Mouse (Mus musculus) hindbrain, embryonic 11.5 days (tissue): ENCODE results near the gene Calm1. TPM values are rescaled to one million over a fixed set of nuclear protein-coding genes. Genes with fewer than 3 reads are reported as not detected.
"Not testable (repeated sequence)": the region's sequence is repeated elsewhere in the genome, so short reads cannot be mapped to it uniquely, and the experiment has no call there.

Experiments
- ATAC-seq: fragments of 200-750 bp; cut with Nextera tagmentation; 2 replicates; pipeline ENCODE4 v1.8.0; 2017; ENCODE audit warnings: mild to moderate bottlenecking, moderate TSS enrichment, moderate library complexity; ENCODE audit not compliant: low FRiP score
- DNase-seq: peaks from one replicate; pipeline ENCODE4 v3.0.0-alpha.2; 2015; ENCODE audit warnings: low spot score
- H3K27ac ChIP-seq: fragments of 300-500 bp; sonication (generic); 2 replicates; pipeline ENCODE4 v1.5.1; 2014; ENCODE audit warnings: mild to moderate bottlenecking, low read depth, low read length
- H3K27me3 ChIP-seq: fragments of 300-500 bp; sonication (generic); 2 replicates; pipeline ENCODE4 v1.6.1; 2014; ENCODE audit warnings: mild to moderate bottlenecking, low read length, moderate library complexity, mixed read lengths; ENCODE audit not compliant: control insufficient read depth, insufficient read depth
- H3K36me3 ChIP-seq: fragments of 300-500 bp; sonication (generic); 2 replicates; pipeline ENCODE4 v1.6.1; 2014; ENCODE audit warnings: mild to moderate bottlenecking, low read length, moderate library complexity, mixed read lengths; ENCODE audit not compliant: control insufficient read depth, insufficient read depth
- H3K4me1 ChIP-seq: fragments of 300-500 bp; sonication (generic); replicated peaks from 2 replicates; pipeline ENCODE4 v1.6.1; 2014; ENCODE audit warnings: low read length, mixed read lengths; ENCODE audit not compliant: control insufficient read depth, insufficient read depth
- H3K4me2 ChIP-seq: fragments of 300-500 bp; sonication (generic); replicated peaks from 2 replicates; pipeline ENCODE4 v1.6.1; 2014; ENCODE audit warnings: mild to moderate bottlenecking, low read depth, low read length
- H3K4me3 ChIP-seq: fragments of 300-500 bp; sonication (generic); 2 replicates; pipeline ENCODE4 v1.5.1; 2014; ENCODE audit warnings: low read depth, low read length
- H3K9ac ChIP-seq: fragments of 300-500 bp; sonication (generic); 2 replicates; pipeline ENCODE4 v1.6.1; 2014; ENCODE audit warnings: low read depth, low read length
- H3K9me3 ChIP-seq: fragments of 300-500 bp; sonication (generic); 2 replicates; pipeline ENCODE4 v1.6.1; 2016; ENCODE audit warnings: low read length; ENCODE audit not compliant: control insufficient read depth
- WGBS: fragments of 180-500 bp; shearing (Covaris S2); extraction: QIAGEN DNeasy Blood & Tissue Kit; methylation state at CpG from one replicate; pipeline ENCODE4 v1.1.7; 2014; 5-methylcytosine and 5-hydroxymethylcytosine counted together
- polyA plus RNA-seq: library from polyadenylated mRNA; unstranded; fragments of >200 nt; fragmentation: Nextera tagmentation; extraction: Ambion mirVana; gene quantifications from 2 replicates; pipeline ENCODE4 v1.2.1, GENCODE M21; 2014

Calm1 gene
- polyA plus RNA-seq, 1 experiment from 2014 or later: 1,584 TPM

DNA sequence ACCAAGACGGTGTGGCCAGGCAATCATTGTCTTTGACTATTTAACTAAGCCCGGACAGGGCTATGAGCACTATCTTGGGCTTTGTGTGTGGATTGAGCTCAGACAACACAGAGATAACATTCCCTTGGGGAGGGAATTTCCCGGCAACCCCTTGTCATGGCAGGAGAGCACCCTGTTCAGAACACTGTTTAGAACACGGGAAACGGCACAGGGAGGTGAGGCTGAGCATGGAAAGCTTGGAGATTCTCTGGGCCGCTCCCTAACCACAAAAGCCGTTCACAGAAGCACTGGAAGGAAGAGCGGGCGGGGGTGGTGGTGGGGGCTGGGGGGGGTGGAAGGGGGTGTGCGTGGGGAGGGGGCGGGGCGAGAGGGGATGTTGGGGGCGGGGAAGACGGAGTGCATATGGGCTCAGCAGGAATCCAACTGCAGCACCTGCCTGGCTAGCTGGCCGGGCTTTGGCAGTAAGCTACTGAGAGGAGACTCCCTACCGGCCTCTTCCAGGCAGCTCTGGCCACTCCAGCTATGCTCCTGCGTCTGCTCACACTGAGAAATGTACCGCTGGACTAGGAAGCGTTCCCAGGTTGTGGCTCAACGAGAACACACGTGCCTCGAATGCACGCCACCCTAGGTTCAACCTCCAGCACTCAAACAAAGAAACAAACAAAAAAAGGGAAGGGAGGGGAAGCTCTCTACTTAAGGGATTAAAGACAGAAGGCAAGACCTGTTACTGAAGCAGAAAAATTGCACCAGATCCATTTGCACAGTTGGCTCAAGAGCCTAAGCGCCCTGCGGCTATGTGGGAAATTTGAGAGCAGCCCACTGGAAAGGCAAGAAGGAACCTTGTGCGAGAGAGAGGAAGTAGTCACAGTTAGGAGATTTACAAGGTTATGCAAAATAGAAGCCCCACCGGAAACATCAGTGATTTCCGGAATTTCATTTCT, 31.0 kb upstream of the Calm1 start:
- Histone ChIP-seq H3K9ac (peak overlapping the region; percentile 55; the same call in 1 of the 2 replicates), H3K4me1 (peaks cover 2% of the 10 kb centered on the region; the same call in 1 of the 2 replicates), H3K27ac (peak overlapping the region; percentile 65), H3K27me3 (no peaks in the 10 kb centered on the region), H3K4me3 (0 out of 2 replicates have a peak overlapping the region, but pooled peaks have one; percentile 4), H3K36me3 (no peaks in the 10 kb centered on the region), H3K9me3 (no peaks in the 10 kb centered on the region), H3K4me2 (peak overlapping the region; percentile 29)
- ATAC-seq (peak; percentile 79), DNase-seq (peak; percentile 57)
- WGBS: 25% methylated on average over 21 of the region's 28 CpGs

DNA sequence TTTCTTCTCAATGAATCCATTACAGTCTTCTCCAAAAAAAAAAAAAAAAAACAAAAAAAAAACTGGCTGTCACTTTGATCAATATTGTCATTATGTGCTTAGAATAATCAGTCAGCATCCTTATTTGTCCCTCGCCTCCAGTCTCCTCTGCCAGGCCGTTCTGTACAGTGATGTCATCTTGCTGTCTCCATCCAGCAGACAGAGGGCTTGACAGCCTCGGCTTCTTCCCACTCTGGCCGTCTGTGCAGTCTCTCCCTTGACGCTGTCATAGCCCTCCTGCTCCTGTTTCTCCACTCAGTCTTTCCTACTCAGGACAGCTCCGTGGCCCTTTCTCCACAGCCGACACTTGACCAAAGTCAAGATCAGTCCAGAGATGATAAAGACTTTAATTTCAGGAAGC, 26.8 kb upstream of the Calm1 start:
- Histone ChIP-seq H3K4me3 (no peak overlapping the region), H3K4me1 (peaks cover 2% of the 10 kb centered on the region; the same call in 1 of the 2 replicates), H3K27me3 (no peaks in the 10 kb centered on the region), H3K36me3 (no peaks in the 10 kb centered on the region), H3K9me3 (no peaks in the 10 kb centered on the region), H3K27ac (no peak overlapping the region), H3K9ac (no peak overlapping the region), H3K4me2 (no peak overlapping the region)
- DNase-seq (no peak), ATAC-seq (no peak)
- WGBS: 75% methylated on average over 7 of the region's 7 CpGs

DNA sequence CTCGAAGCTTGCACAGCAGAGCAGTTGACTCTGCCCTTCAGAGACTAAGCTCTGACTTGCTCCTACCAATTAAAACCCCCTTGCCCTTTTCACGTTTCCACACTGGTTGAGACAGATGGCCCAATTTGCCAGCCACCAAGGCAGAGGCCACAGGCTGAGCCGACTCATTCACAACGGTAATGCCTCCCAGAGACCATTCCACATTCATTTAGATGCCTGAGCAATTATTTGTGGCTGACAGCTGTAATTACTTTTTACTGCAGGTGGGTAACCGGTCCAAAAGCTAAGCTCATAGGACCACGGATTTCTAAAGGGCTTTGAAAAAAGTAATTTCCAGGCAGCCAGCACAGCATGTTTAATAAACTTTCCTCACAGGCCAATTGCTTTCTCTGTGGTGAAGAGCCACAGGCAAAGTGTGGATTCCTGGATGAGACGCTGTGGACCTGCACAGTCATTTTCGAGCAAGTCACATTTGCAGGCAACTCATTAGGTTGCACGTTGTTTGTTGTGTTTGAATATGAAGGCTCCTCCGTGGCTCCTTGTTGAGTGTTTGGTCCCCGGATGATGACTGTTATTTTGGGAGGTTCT, 22.7 kb upstream of the Calm1 start:
- no peak for DNase-seq
- WGBS: 60% methylated on average over 11 of the region's 11 CpGs
- 0 out of 2 replicates have a peak, but pooled peaks have one; percentile 35 for ATAC-seq

DNA sequence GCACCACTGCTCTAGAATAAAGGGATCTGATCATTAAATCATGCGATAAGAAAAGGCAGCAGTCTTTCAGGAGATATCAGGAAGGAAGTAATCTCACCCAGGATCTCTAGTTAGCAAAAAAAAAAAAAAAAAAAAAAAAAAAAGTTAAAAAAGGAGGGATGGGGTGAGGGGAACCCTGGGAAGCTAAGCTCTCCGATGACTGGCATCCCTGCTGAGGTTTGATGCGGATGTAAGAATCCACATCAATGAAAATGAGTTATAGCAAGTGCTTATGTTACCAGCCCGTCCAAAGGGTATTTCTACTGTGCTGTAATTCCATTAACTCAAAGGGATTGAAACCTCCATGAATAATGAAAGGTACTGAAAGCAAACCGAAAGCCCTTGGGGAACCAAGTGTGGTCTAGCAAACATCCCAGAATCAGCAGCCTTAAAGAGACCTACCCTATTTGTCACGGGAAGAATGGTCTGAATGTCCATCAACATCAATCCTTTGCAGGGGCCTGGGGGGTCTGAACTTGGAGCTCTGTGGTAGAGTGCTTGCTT, 20.3 kb upstream of the Calm1 start:
- WGBS: 47% methylated on average over 6 of the region's 6 CpGs
- H3K4me1 ChIP-seq: no peaks in the 10 kb centered on the region
- no peaks in the 10 kb centered on the region for H3K9me3 ChIP-seq
- no peak for DNase-seq
- no peak overlapping the region for H3K4me2 ChIP-seq
- no peak overlapping the region for H3K4me3 ChIP-seq
- ATAC-seq: no peak
- H3K9ac ChIP-seq: no peak overlapping the region
- H3K27me3 ChIP-seq: no peaks in the 10 kb centered on the region
- H3K36me3 ChIP-seq: no peaks in the 10 kb centered on the region
- H3K27ac ChIP-seq: no peak overlapping the region

More for the DNA sequence above, 22.7 kb upstream of the Calm1 start:
- Histone ChIP-seq H3K4me3 (no peak overlapping the region), H3K4me1 (no peaks in the 10 kb centered on the region), H3K27ac (no peak overlapping the region), H3K9me3 (no peaks in the 10 kb centered on the region), H3K27me3 (no peaks in the 10 kb centered on the region), H3K36me3 (no peaks in the 10 kb centered on the region), H3K9ac (no peak overlapping the region), H3K4me2 (no peak overlapping the region)

DNA sequence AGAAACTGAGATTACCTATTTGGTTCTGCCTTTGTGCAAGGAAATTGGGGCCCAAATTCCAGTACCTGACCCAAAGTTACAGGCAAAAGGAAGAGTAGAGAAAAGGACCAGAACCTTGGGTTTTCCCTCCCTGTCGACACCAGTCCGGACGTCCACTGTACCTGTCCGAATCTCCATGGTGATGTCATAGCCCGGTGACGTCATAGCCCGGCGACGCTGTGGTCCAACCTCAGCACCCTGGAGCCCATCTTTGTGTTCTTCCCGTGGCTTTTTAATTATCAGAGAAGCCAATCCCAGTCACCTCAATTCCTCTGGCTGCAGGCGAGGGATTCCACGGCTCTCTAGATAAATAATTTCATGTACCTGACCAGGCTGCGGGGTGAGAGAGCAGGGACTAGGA, 18.4 kb upstream of the Calm1 start:
- no peak for ATAC-seq
- Histone ChIP-seq H3K4me3 (no peak overlapping the region), H3K36me3 (no peaks in the 10 kb centered on the region), H3K9me3 (no peaks in the 10 kb centered on the region), H3K27me3 (no peaks in the 10 kb centered on the region), H3K4me2 (no peak overlapping the region), H3K27ac (no peak overlapping the region), H3K4me1 (no peaks in the 10 kb centered on the region), H3K9ac (no peak overlapping the region)
- DNase-seq: no peak
- WGBS: 92% methylated on average over 13 of the region's 13 CpGs

DNA sequence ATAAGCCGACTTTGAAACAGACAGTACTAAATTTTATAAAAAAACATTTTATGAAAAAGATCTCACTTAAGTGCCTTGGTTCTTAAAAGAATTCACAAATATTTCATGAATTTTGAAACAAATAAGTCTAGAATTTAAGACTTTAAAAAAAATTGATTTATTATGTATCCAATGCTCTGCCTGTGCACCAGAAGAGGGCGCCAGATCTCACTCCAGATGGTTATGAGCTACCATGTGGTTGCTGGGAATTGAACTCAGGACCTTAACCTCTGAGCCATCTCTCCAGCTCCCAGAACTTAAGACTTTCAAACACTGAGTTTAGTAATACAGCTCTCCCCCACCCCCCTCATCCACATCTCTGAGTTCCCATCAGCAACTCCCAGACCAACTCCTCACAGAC, 16.6 kb upstream of the Calm1 start:
- Histone ChIP-seq H3K27me3 (no peaks in the 10 kb centered on the region), H3K9me3 (no peaks in the 10 kb centered on the region), H3K27ac (no peak overlapping the region), H3K4me3 (no peak overlapping the region), H3K36me3 (no peaks in the 10 kb centered on the region), H3K4me1 (no peaks in the 10 kb centered on the region), H3K9ac (no peak overlapping the region), H3K4me2 (no peak overlapping the region)
- DNase-seq: no peak
- WGBS: 76% methylated on average over 2 of the region's 2 CpGs
- no peak for ATAC-seq

DNA sequence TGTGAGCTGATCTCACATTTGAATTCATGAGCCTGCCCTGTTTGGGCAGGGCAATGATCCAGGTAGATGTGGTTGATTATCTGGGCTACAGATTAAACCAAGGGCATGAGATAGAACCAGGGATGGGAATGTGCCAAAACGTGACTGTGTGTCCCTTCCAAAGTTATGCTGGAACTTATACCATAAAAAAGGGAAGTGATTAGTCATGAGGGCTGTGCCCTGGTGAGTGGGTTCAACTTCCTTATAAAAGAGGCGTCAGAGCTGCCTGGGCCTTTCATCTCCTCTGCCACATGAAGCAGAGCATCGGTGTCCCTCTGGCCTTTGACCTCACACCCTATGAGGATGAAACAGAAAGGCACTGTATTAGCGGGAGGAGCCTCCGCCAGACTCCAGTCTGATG, 15.3 kb upstream of the Calm1 start:
- Histone ChIP-seq H3K4me2 (no peak overlapping the region), H3K27me3 (no peaks in the 10 kb centered on the region), H3K9ac (no peak overlapping the region), H3K4me1 (no peaks in the 10 kb centered on the region), H3K36me3 (no peaks in the 10 kb centered on the region), H3K9me3 (no peaks in the 10 kb centered on the region), H3K4me3 (no peak overlapping the region), H3K27ac (no peak overlapping the region)
- 79% methylated on average over 5 of the region's 5 CpGs for WGBS
- DNase-seq (no peak), ATAC-seq (no peak)

DNA sequence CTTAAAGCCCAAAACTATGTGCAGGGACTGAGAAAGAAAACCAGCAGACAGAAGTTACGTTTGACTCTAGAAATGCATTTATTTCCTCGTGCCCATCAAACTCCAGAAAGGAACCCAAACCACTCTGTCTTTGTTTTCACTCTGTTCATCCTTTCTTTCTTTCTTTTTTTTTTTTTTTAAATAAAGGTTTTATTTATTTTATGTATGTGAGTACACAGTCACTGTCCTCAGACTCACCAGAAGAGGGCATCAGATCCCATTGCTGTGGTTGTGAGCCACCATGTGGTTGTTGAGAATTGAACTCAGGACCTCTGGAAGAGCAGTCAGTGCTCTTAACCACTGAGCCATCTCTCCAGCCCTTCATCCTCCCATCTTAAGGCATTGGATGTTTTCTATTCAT, 14.3 kb upstream of the Calm1 start:
- H3K9me3 ChIP-seq, H3K4me3 ChIP-seq, H3K27me3 ChIP-seq, H3K4me1 ChIP-seq, H3K36me3 ChIP-seq, H3K4me2 ChIP-seq, ATAC-seq, DNase-seq, H3K27ac ChIP-seq, H3K9ac ChIP-seq: not testable (repeated sequence)
- 85% methylated on average over 2 of the region's 2 CpGs for WGBS
